Mouse (Mus musculus) liver, postnatal 0 days (tissue): ENCODE measurements around the gene Gipc3.

ENCODE experiments used
- CTCF ChIP-seq: sonication (generic); IDR thresholded peaks from 2 replicates; pipeline ENCODE4 v1.5.1; 2016; ENCODE audit warnings: antibody characterized with exemption, low read depth
- EP300 ChIP-seq: IDR thresholded peaks from 2 replicates; pipeline ENCODE4 v1.6.1; 2016; ENCODE audit warnings: antibody characterized with exemption, low read depth, mild to moderate bottlenecking

DNA sequence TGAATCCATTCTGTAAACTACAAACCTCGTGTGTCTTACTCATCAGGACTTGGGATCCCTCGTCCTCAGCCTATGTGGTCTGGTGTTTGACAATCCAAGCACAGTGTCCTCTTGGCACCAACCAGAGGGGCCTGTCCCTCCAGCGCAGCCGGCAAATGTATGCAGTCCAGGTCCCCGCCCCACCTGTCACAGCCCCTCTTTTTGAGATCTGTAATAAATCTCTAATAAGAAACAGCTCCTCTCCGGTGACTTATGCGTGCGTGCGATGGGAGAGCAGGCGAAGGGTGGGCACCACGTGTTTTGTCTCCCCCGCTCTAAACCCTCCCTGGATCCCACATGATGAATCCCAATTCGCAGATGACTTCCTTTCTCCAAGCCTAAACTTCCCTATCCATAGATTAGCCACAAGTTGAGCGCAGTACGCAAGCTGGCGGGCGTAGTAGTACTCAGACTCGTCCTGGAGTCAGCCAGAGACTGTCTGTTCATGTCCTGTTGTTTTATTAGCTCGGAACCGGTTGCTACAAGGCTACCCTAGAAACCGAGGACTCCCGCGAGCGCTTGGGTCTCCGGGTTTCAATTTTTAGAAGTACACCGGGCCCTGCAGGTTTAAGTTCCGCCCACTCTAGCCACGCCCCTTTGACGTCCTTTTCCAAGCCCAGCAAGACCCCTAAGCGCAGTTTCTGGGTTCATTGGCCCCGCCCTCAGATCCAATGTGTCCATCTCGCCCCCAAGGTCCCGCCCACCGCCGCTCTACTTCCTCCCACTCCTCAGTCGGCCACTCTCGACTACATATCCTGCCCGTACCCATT is 23.1 kb downstream of the Gipc3 start:
- TF ChIP-seq CTCF, result no peak
- no peak for TF ChIP-seq EP300
